Comparison of ENCODE assay signal across 15 mouse cellular contexts in genomic region chr10:8521536-8521935, GRCm38 (mm10). TPM values are rescaled to one million over a fixed set of nuclear protein-coding genes. Genes with fewer than 3 reads are reported as not detected.
DNase-seq lines count a peak whose midpoint lies in the region; ATAC-seq lines count a peak whose summit lies in the region.
"Had no signal": no experiment of that assay in that cellular context is flagged by ENCODE, and none has a peak within 500 bp of the region (broad histone marks: within the 10 kb centered on the region; RNA-seq: fewer than 3 reads in every experiment).

No protein-coding gene starts in this region.

- no peak overlapping the region for H3K4me2 ChIP-seq in midbrain, embryonic 14.5 days (ENCODE audit: low read length)
- no peak overlapping the region for H3K4me2 ChIP-seq in midbrain, embryonic 13.5 days (replicated peaks)
- H3K4me2 ChIP-seq: embryonic facial prominence, embryonic 13.5 days; forebrain, embryonic 15.5 days; heart, embryonic 13.5 days; hindbrain, embryonic 15.5 days had no signal

- 0 out of 2 replicates have a peak, but pooled peaks cover 8% of the 10 kb centered on the region for H3K4me1 ChIP-seq in midbrain, embryonic 14.5 days (ENCODE audit: control insufficient read depth, insufficient read depth, low read length)
- H3K4me1 ChIP-seq in midbrain, embryonic 13.5 days (replicated peaks) = peaks cover 13% of the 10 kb centered on the region

- no peak overlapping the region for H3K27ac ChIP-seq in midbrain, embryonic 14.5 days (replicated peaks; ENCODE audit: low read depth, low read length)
- no peak overlapping the region for H3K27ac ChIP-seq in midbrain, embryonic 13.5 days
- H3K27ac ChIP-seq: embryonic facial prominence, embryonic 13.5 days; forebrain, embryonic 15.5 days; heart, embryonic 13.5 days; hindbrain, embryonic 15.5 days had no signal

- WGBS in midbrain, embryonic 14.5 days = 59% methylated on average over 6 of the region's 6 CpGs
- 63% methylated on average over 6 of the region's 6 CpGs for WGBS in midbrain, embryonic 13.5 days

- H3K4me3 ChIP-seq in midbrain, embryonic 14.5 days (replicated peaks; ENCODE audit: low read depth, low read length) = no peak overlapping the region
- no peak overlapping the region for H3K4me3 ChIP-seq in midbrain, embryonic 13.5 days (replicated peaks)
- H3K4me3 ChIP-seq: embryonic facial prominence, embryonic 13.5 days; forebrain, embryonic 15.5 days; heart, embryonic 13.5 days; hindbrain, embryonic 15.5 days had no signal

- intact Hi-C loops in gastrocnemius, postnatal 36 days (cut with DNase I) = loop anchor here (10.0 kb wide), 1 partner anchor 193 kb away; no protein-coding TSS in a partner anchor

- no peak for ATAC-seq in midbrain, embryonic 14.5 days (ENCODE audit: low FRiP score, low TSS enrichment)
- ATAC-seq in midbrain, embryonic 13.5 days = no peak
- ATAC-seq: forebrain, embryonic 15.5 days had no signal

- DNase-seq in cerebellum, postnatal 14 days = peak; percentile 76 to 79
- DNase-seq in cerebellum, adult 9-11 months = no peak
- peak; percentile 24 for DNase-seq in gastrocnemius, postnatal 10 days
- no peak for DNase-seq in gastrocnemius, postnatal 36 days
- peak; percentile 38 for DNase-seq in midbrain, embryonic 14.5 days
- DNase-seq: adrenal gland, adult 2 months; adrenal gland, postnatal 25 days; heart, postnatal 36 days; kidney, adult 11 months; kidney, adult 9 months had no signal

- no peaks in the 10 kb centered on the region for H3K36me3 ChIP-seq in midbrain, embryonic 14.5 days (ENCODE audit: control insufficient read depth, insufficient read depth, low read length)
- H3K36me3 ChIP-seq in midbrain, embryonic 13.5 days = no peaks in the 10 kb centered on the region
- H3K36me3 ChIP-seq: embryonic facial prominence, embryonic 13.5 days; forebrain, embryonic 15.5 days; heart, embryonic 13.5 days; hindbrain, embryonic 15.5 days had no signal

- H3K27me3 ChIP-seq in midbrain, embryonic 14.5 days (ENCODE audit: control insufficient read depth, insufficient read depth, low read length) = peaks cover 12% of the 10 kb centered on the region; the same call in 1 of the 2 replicates
- H3K27me3 ChIP-seq in midbrain, embryonic 13.5 days = peaks cover 20% of the 10 kb centered on the region

- no peak overlapping the region for H3K9ac ChIP-seq in midbrain, embryonic 14.5 days (replicated peaks; ENCODE audit: low read length)
- H3K9ac ChIP-seq in midbrain, embryonic 13.5 days (replicated peaks) = no peak overlapping the region
- H3K9ac ChIP-seq: embryonic facial prominence, embryonic 13.5 days; forebrain, embryonic 15.5 days; heart, embryonic 13.5 days; hindbrain, embryonic 15.5 days had no signal

- no peaks in the 10 kb centered on the region for H3K9me3 ChIP-seq in midbrain, embryonic 14.5 days (ENCODE audit: control insufficient read depth, low read length)
- no peaks in the 10 kb centered on the region for H3K9me3 ChIP-seq in midbrain, embryonic 13.5 days
- H3K9me3 ChIP-seq: embryonic facial prominence, embryonic 13.5 days; forebrain, embryonic 15.5 days; heart, embryonic 13.5 days; hindbrain, embryonic 15.5 days had no signal

RNA-seq across cellular contexts. Expression of gene Ust, which starts 2.9 kb away (rescaled TPM):
- total RNA-seq in gastrocnemius, postnatal 10 days (2021) = 1 to 10 TPM; 3.4 to 5.1 TPM
- 1 to 10 TPM; 1.1 to 1.6 TPM for total RNA-seq in gastrocnemius, postnatal 36 days (2021)
- polyA plus RNA-seq in midbrain, embryonic 14.5 days (2014; fragmentation: Nextera tagmentation; extraction: Ambion mirVana) = 3.4 and 4.0 TPM in 2 replicates
- 2.6 and 2.7 TPM in 2 replicates for polyA plus RNA-seq in midbrain, embryonic 13.5 days (2015; fragmentation: Nextera tagmentation; extraction: Ambion mirVana)

Comparison
In these comparisons a context has a peak if more than half of its experiments do, and no peak if none do; other contexts are left out.
1. DNase-seq: peak in cerebellum, postnatal 14 days (2 of 2), gastrocnemius, postnatal 10 days (single experiment) and midbrain, embryonic 14.5 days (single experiment); none in cerebellum, adult 9-11 months (single experiment) and gastrocnemius, postnatal 36 days (0 of 2).